Mouse (Mus musculus) liver, adult 2 months (tissue): ENCODE data around the gene Mbnl1. TPM values are rescaled to one million over a fixed set of nuclear protein-coding genes. Genes with fewer than 3 reads are reported as not detected.
A peak's percentile ranks its signal among the peaks of the same experiment; 100 is the strongest.

Experiments used
- DNase-seq: peaks from one replicate; pipeline ENCODE4 v3.0.0-alpha.2; 2011; ENCODE audit warnings: low read depth, low spot score; ENCODE audit errors: extremely low read depth
- H3K27ac ChIP-seq: fragments of 200-500 bp; replicated peaks from 2 replicates; pipeline ENCODE4 v1.5.1; 2012; ENCODE audit warnings: low read depth, mild to moderate bottlenecking, control low read depth, inconsistent platforms, low read length; ENCODE audit not compliant: insufficient read depth
- H3K27me3 ChIP-seq: fragments of 200-500 bp; 2 replicates; pipeline ENCODE4 v1.6.1; 2012; ENCODE audit warnings: mild to moderate bottlenecking, moderate library complexity, low read length, inconsistent platforms; ENCODE audit not compliant: control insufficient read depth, insufficient read depth
- H3K36me3 ChIP-seq: fragments of 200-500 bp; 2 replicates; pipeline ENCODE4 v1.6.1; 2012; ENCODE audit warnings: low read length, inconsistent platforms; ENCODE audit not compliant: control insufficient read depth, insufficient read depth
- H3K4me1 ChIP-seq: fragments of 200-500 bp; 2 replicates; pipeline ENCODE4 v1.6.1; 2011; ENCODE audit warnings: low read length; ENCODE audit not compliant: control insufficient read depth, insufficient read depth
- H3K4me3 ChIP-seq: fragments of 200-500 bp; 2 replicates; pipeline ENCODE4 v1.5.1; 2011; ENCODE audit warnings: low read depth, mild to moderate bottlenecking, control low read depth, low read length, moderate library complexity; ENCODE audit not compliant: insufficient read depth
- H3K79me2 ChIP-seq: fragments of 200-500 bp; 2 replicates; pipeline ENCODE4 v1.6.1; 2012; ENCODE audit warnings: inconsistent platforms, mild to moderate bottlenecking, low read length, moderate library complexity; ENCODE audit not compliant: control insufficient read depth, insufficient read depth
- H3K9ac ChIP-seq: fragments of 200-500 bp; 2 replicates; pipeline ENCODE4 v1.6.1; 2012; ENCODE audit warnings: low read depth, mild to moderate bottlenecking, control low read depth, inconsistent platforms, low read length
- CTCF ChIP-seq: fragments of 200-500 bp; IDR thresholded peaks from 2 replicates; pipeline ENCODE4 v1.5.1; 2011; ENCODE audit warnings: low read depth, low read length, control low read depth
- POLR2A ChIP-seq: fragments of 200-500 bp; IDR thresholded peaks from 2 replicates; pipeline ENCODE4 v1.6.1; 2011; ENCODE audit warnings: low read length, control low read depth; ENCODE audit not compliant: insufficient read depth; ENCODE audit errors: extremely low read depth
- WGBS: fragments of 180-500 bp; shearing (Covaris S2); methylation state at CpG from one replicate; pipeline ENCODE4 v1.1.7; 2018; 5-methylcytosine and 5-hydroxymethylcytosine counted together
- polyA plus RNA-seq: library from polyadenylated mRNA; depleted of rRNA; stranded (reverse); fragments of >200 nt; gene quantifications from 2 replicates; pipeline ENCODE4 v1.2.3, GENCODE M21; 2012
- total RNA-seq: library from RNA; depleted of rRNA; stranded (reverse); fragments of >200 nt; gene quantifications from 2 replicates; pipeline ENCODE4 v1.2.3, GENCODE M21; 2014

Gene Mbnl1
- total and polyA plus RNA-seq, 2 experiments = 27.3 to 111 TPM

DNA sequence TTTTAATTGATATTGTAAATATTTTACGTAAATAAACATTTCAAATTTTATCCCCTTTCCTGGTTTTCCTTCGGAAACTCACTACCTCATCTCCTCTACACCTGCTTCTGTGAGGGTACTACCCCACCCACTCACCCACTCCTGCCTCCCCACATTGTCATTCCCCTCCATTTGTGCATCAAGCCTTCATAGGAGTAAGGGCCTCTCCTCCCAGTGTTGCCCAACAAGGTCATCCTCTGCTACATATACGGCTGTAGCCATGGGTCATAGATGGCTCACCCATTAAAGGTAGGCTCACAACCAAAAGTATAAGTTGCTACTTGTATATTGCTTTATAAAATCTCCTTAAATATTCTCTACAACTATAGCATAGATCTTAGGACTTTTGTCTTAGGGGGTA lies 34.9 kb downstream of the Mbnl1 start:
- Histone ChIP-seq H3K36me3 (no peaks in the 10 kb centered on the region), H3K9ac (no peak overlapping the region), H3K27me3 (no peaks in the 10 kb centered on the region), H3K4me1 (peaks cover 35% of the 10 kb centered on the region), H3K27ac (0 out of 2 replicates have a peak overlapping the region, but pooled peaks have one; percentile 38), H3K4me3 (no peak overlapping the region), H3K79me2 (peaks cover 35% of the 10 kb centered on the region)
- no peak for DNase-seq
- 67% methylated on average over 3 of the region's 3 CpGs for WGBS
- TF ChIP-seq POLR2A (no peak), CTCF (no peak)

DNA sequence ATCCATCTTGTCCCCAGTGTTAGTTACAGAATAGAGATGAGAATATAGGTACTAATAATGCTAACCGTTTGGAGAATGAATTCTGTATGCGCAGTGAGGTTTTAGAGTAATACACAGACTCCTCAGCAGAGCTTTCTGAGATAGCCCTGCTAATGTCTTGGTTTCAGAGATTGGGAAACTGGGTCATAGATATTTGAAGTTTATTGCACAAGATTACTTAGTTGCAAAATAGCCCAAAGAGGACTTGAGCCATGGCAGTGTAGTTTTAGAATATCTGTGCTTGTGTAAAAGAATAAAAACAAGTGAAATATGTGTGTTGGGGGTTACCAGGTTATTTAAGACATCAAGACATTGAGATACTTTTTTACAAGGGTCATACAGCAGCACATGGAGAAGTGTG lies 35.3 kb downstream of the Mbnl1 start:
- WGBS = 49% methylated on average over 2 of the region's 2 CpGs
- Histone ChIP-seq H3K9ac (no peak overlapping the region), H3K36me3 (no peaks in the 10 kb centered on the region), H3K79me2 (peaks cover 33% of the 10 kb centered on the region), H3K27me3 (no peaks in the 10 kb centered on the region), H3K4me3 (no peak overlapping the region), H3K4me1 (peaks cover 34% of the 10 kb centered on the region), H3K27ac (peak overlapping the region; percentile 77)
- no peak for TF ChIP-seq POLR2A
- DNase-seq = peak; percentile 89

DNA sequence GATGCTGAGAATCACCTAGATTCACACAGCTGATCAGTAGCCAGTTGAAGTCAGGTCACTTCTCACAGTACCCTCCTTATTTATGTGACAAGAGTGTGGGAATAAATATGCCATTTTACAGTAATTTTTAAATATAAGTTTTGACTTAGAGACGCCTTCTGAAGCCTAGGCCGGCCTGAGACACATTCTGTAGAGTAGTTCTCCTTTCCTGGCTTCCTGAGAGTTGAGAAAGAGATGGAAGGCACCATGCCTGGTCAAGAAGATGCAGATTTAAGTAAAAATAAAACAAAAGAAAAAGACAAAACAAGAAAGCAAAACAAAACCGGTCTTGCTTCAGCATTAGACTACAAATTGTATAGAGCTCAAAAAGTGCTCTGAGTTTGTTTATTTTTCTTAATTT lies 38.6 kb downstream of the Mbnl1 start:
- no peak for TF ChIP-seq CTCF
- TF ChIP-seq POLR2A = no peak
- 86% methylated on average over 3 of the region's 3 CpGs for WGBS

DNA sequence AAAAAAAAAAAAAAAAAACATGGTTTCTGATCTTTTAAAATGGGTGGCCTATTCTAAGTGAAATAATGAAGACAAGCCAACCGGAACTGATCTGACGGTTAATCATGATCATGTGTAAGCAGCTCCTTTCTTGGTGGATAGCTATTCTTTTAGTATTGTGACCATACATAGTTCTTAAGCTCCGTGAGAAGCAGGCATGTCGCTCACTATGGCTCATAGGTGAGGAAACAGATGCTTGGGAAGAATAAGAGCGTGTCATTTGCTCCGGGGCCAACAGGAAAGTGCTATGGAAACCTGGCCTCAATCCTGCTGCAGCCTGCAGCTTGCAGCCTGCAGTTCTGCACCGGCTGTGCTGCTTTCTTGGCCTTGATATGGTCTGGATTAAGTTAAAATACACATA lies 40.7 kb downstream of the Mbnl1 start:
- DNase-seq = no peak
- Histone ChIP-seq H3K4me1 (peaks cover 38% of the 10 kb centered on the region), H3K27me3 (no peaks in the 10 kb centered on the region), H3K79me2 (peaks cover 29% of the 10 kb centered on the region), H3K9ac (no peak overlapping the region), H3K36me3 (no peaks in the 10 kb centered on the region), H3K27ac (0 out of 2 replicates have a peak overlapping the region, but pooled peaks have one; percentile 7), H3K4me3 (no peak overlapping the region)
- WGBS = 65% methylated on average over 7 of the region's 7 CpGs
- TF ChIP-seq POLR2A (no peak), CTCF (no peak)

More for the DNA sequence above, 38.6 kb downstream of the Mbnl1 start:
- no peaks in the 10 kb centered on the region for H3K36me3 ChIP-seq
- H3K79me2 ChIP-seq = peaks cover 28% of the 10 kb centered on the region
- peaks cover 36% of the 10 kb centered on the region for H3K4me1 ChIP-seq
- DNase-seq = no peak
- H3K27ac ChIP-seq = no peak overlapping the region
- no peak overlapping the region for H3K9ac ChIP-seq
- no peaks in the 10 kb centered on the region for H3K27me3 ChIP-seq
- no peak overlapping the region for H3K4me3 ChIP-seq

DNA sequence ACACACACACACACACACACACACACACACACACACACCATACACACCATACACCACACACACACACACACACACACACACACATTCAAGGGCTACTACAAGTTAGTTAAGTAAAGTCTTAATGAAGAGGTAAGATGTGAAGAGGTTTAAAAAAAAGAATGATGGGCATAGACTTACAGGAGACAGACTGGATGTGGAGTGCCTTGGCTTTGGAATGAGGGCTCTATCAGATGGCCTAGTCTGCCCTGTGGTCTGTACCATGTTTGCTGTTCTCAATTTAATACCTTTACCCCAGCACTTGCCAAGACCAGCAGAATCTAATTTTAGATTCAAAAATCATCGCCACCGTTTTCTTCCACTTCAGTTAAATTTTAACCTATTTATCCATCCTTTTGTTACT lies 41.1 kb downstream of the Mbnl1 start:
- Histone ChIP-seq H3K9ac (no peak overlapping the region), H3K36me3 (no peaks in the 10 kb centered on the region), H3K27me3 (no peaks in the 10 kb centered on the region), H3K4me1 (peaks cover 35% of the 10 kb centered on the region), H3K27ac (0 out of 2 replicates have a peak overlapping the region, but pooled peaks have one; percentile 7), H3K79me2 (peaks cover 25% of the 10 kb centered on the region), H3K4me3 (no peak overlapping the region)
- TF ChIP-seq POLR2A (no peak), CTCF (no peak)
- peak; percentile 85 for DNase-seq
- WGBS = 2% methylated on average over 2 of the region's 2 CpGs

DNA sequence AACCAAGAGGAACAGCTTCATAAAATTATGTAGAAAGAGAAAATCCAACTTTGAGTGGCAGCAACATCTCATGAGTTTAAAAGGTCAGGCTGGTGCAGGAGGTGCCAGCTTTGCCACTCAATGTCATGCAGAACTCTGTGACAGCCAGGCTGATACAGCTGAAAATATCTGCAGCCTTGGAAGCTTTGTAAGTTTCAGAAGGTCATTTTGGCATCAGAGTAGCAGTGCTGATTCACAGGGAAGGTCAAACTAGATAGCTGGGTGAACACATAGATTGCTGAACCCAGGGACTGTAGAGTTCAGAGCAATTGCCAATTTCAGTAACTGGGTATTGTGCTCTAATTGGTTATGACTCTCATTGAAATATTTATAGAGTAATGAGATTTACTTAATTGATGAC lies 42.8 kb downstream of the Mbnl1 start:
- Histone ChIP-seq H3K27me3 (no peaks in the 10 kb centered on the region), H3K4me1 (peaks cover 29% of the 10 kb centered on the region), H3K9ac (no peak overlapping the region), H3K4me3 (no peak overlapping the region), H3K27ac (no peak overlapping the region), H3K79me2 (peaks cover 18% of the 10 kb centered on the region; the same call in 1 of the 2 replicates), H3K36me3 (no peaks in the 10 kb centered on the region)
- peak; percentile 96 for DNase-seq
- TF ChIP-seq POLR2A = no peak
- TF ChIP-seq CTCF = no peak
